Mouse (Mus musculus): ENCODE data around the gene 1700018B08Rik. TPM values are rescaled to one million over a fixed set of nuclear protein-coding genes. Genes with fewer than 3 reads are reported as not detected.

The 1700018B08Rik gene
- not detected in 2 replicates for polyA plus RNA-seq (2015; fragmentation: Nextera tagmentation; extraction: Ambion mirVana)

DNA sequence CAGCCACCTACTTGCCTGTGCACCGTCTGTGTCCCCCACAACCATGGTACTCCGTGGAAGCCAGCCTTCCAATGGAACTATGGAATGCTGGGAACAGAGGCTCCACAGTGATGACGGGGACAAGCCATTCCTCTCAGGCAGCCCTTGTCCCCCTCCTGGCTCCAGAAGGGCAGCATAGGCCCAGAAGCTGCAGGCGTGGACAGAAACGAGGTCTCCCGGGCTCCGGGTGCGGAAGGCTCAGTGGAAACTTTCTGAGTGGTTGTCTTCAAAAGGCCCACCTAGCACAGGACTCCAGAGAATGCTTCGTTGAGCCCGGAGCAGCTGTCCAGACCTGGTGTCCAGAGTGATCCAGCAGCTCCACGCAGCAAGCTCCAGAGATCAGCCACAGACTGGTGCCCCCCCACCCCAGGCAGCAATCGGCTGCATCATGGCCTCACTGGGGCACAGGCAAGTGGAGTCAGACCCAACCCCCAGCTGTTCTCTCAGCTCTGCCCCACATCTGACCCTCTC lies at the start of gene 1700018B08Rik:
TSS of gene 1700018B08Rik (minus strand) at position 45 of the 510 bp plus-strand sequence.

DNA sequence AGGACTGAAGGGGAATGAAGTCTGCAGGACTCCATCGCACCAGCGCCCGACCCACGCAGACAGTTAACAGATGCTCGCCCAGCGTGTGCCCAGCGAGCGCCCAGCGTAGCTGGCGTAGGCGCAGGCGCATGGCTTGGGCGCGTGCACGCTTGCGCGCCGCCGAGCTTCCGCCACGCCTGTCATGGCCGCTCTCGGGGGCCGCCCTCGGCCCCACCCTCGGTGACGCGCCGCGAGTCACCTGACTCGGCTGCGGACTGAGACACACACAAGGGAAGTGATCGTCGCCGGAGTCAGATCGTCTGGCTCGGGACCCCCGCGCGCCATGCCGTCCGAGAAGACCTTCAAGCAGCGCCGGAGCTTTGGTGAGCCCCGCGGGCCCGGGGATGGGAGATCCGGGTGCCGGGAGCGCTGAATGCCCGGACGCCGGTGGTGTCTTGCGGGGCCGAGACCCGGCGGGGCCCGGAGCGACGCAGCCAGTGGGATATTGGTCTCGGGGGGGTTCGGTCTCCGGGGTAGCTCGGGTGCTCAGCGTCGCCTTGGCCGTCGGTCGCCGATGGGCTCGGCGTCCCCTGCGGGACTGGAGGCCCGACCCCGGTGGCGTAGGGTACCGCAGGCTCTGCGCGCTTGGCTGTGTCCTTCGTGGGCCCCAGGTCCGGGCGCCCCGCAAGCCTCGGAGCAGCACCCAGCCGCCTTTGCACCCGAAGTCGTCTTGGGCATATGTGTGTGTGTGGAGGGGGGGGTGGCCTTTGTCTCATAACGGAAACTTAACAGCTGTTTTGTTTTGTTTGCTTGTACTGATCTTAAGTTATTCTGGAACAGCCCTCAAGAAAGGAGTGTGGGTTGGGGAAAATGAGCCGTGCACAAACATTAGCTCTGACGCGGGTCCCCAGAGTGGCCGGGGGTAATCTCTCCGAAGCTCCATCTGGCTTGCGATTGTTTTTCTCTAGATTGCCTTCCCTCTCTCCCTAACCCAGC lies 46.4 kb upstream of the 1700018B08Rik start, which contains the start of gene Map1lc3b:
TSS of gene Map1lc3b (plus strand) at position 159 of the 975 bp plus-strand sequence.

DNA sequence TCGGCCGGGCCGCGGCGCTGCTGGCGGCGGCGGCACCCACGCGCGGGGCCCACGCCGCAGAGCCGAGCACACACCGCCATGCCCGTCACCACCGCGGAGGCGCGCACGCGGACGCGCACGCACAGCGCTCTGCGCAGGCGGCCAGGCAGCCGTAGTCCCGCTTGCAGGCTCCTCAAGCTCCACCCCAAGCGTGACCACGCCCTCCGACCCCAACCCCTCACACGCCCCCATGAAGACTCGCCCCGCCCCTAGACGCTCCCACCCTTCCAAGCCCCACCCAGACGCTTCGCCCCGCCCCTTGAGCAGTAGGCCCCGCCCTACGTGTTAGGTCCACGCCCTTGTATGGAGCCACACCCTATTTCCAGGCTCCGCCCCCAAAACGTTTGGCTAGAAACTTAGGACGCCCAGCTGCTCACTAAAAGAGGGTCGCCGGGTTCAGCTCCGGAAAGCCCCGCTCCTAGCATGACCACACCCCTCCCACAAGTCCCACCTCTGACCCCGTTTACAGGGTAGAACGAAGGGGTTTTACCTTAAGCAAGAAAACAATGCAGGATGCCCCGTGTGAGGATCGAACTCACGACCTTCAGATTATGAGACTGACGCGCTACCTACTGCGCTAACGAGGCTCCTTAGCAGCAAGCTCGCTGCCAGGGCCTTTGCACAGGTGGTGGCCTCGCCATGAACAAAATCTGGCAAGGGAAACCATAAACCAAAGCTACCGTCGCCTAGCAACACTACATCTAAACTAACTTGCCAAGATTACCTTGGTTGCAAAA lies 34.7 kb upstream of the 1700018B08Rik start, which contains the start of gene Fbxo31:
TSS of gene Fbxo31 (minus strand) at position 131 of the 776 bp plus-strand sequence.

Other genes starting within 250 kb of the 1700018B08Rik start
- gene Fbxo31, start 34.5 kb upstream of the 1700018B08Rik start, polyA plus RNA-seq (2015; fragmentation: Nextera tagmentation; extraction: Ambion mirVana), result 55.9 and 58.2 TPM in 2 replicates
- 206 and 208 TPM in 2 replicates for gene Map1lc3b, start 46.0 kb upstream of the 1700018B08Rik start, polyA plus RNA-seq (2015; fragmentation: Nextera tagmentation; extraction: Ambion mirVana)
- gene Zcchc14, start 108.6 kb upstream of the 1700018B08Rik start, polyA plus RNA-seq (2015; fragmentation: Nextera tagmentation; extraction: Ambion mirVana), result 5.0 and 6.3 TPM in 2 replicates
- gene Jph3, start 185.3 kb upstream of the 1700018B08Rik start, polyA plus RNA-seq (2015; fragmentation: Nextera tagmentation; extraction: Ambion mirVana), result 0.06 and 0.18 TPM in 2 replicates